Mouse (Mus musculus): ENCODE results near the gene Nop16. TPM values are rescaled to one million over a fixed set of nuclear protein-coding genes. Genes with fewer than 3 reads are reported as not detected.

Gene Nop16
- polyA plus RNA-seq, 1 experiment from 2014 or later: 31.0 TPM

- H3K4me2 ChIP-seq (replicated peaks; ENCODE audit: low read depth, low read length): no peak overlapping the region
- no peak overlapping the region for H3K27ac ChIP-seq (ENCODE audit: low read length)
- ATAC-seq: no peak
Observed at GRCm38 (mm10) chr13:54609301-54609700, 19.4 kb upstream of the Nop16 start.

GRCm38 (mm10) chr13:54608666-54609065 is 18.8 kb upstream of the Nop16 start:
- DNase-seq (ENCODE audit: low spot score) (peak; percentile 20), ATAC-seq (no peak)
- Histone ChIP-seq H3K9ac (replicated peaks; ENCODE audit: low read depth) (no peak overlapping the region), H3K9me3 (ENCODE audit: low read length) (no peaks in the 10 kb centered on the region), H3K4me2 (replicated peaks; ENCODE audit: low read depth, low read length) (no peak overlapping the region; the same call in 1 of the 2 replicates), H3K27me3 (replicated peaks; ENCODE audit: insufficient read depth, low read length) (no peaks in the 10 kb centered on the region), H3K4me1 (ENCODE audit: insufficient read depth, low read depth, low read length) (peaks cover 4% of the 10 kb centered on the region; the same call in 1 of the 2 replicates), H3K4me3 (ENCODE audit: low read depth, low read length) (no peak overlapping the region), H3K27ac (ENCODE audit: low read length) (no peak overlapping the region), H3K36me3 (ENCODE audit: insufficient read depth, low read length) (peaks cover 3% of the 10 kb centered on the region; the same call in 1 of the 2 replicates)
- WGBS: 41% methylated on average over 8 of the region's 8 CpGs
- TF ChIP-seq EP300 (IDR thresholded peaks at IDR 0.05) (no peak), CTCF (IDR thresholded peaks at IDR 0.05) (no peak)

More at GRCm38 (mm10) chr13:54609301-54609700, 19.4 kb upstream of the Nop16 start:
- Histone ChIP-seq H3K9me3 (ENCODE audit: low read length) (no peaks in the 10 kb centered on the region), H3K36me3 (ENCODE audit: insufficient read depth, low read length) (peaks cover 3% of the 10 kb centered on the region; the same call in 1 of the 2 replicates), H3K9ac (replicated peaks; ENCODE audit: low read depth) (no peak overlapping the region), H3K4me1 (ENCODE audit: insufficient read depth, low read depth, low read length) (peaks cover 4% of the 10 kb centered on the region; the same call in 1 of the 2 replicates), H3K27me3 (replicated peaks; ENCODE audit: insufficient read depth, low read length) (no peaks in the 10 kb centered on the region), H3K4me3 (ENCODE audit: low read depth, low read length) (no peak overlapping the region)
- TF ChIP-seq CTCF (IDR thresholded peaks at IDR 0.05): no peak
- TF ChIP-seq EP300 (IDR thresholded peaks at IDR 0.05): no peak
- 44% methylated on average over 1 of the region's 1 CpGs for WGBS
- DNase-seq (ENCODE audit: low spot score): no peak

DNA sequence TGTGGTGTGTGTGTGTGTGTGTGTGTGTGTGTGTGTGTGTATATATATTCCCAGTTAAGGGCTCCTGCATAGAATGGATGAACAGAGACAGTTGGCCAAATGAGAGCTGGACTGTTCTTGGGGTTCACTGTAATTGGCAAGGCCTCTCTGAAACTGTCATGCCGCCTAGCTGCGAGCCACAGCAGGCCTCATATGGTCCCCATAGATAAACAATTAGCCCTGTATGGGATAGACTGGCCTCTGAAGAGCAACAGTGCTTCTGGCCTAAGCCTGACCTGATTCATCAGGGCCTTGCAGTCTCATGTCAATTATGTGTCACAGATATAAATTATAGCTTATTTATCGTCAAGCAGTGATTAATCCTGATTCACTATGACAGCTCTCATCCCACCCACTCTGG is 18.1 kb upstream of the Nop16 start:
- no peak overlapping the region for H3K27ac ChIP-seq (ENCODE audit: low read length)
- H3K4me2 ChIP-seq (replicated peaks; ENCODE audit: low read depth, low read length): no peak overlapping the region
- TF ChIP-seq CTCF (IDR thresholded peaks at IDR 0.05) (no peak), EP300 (IDR thresholded peaks at IDR 0.05) (no peak)
- H3K9me3 ChIP-seq (ENCODE audit: low read length): no peaks in the 10 kb centered on the region
- no peak for DNase-seq (ENCODE audit: low spot score)
- H3K36me3 ChIP-seq (ENCODE audit: insufficient read depth, low read length): peaks cover 3% of the 10 kb centered on the region; the same call in 1 of the 2 replicates
- no peak overlapping the region for H3K4me3 ChIP-seq (ENCODE audit: low read depth, low read length)
- WGBS: 78% methylated on average over 3 of the region's 3 CpGs
- no peaks in the 10 kb centered on the region for H3K27me3 ChIP-seq (replicated peaks; ENCODE audit: insufficient read depth, low read length)
- no peak for ATAC-seq
- H3K4me1 ChIP-seq (ENCODE audit: insufficient read depth, low read depth, low read length): peaks cover 4% of the 10 kb centered on the region; the same call in 1 of the 2 replicates
- no peak overlapping the region for H3K9ac ChIP-seq (replicated peaks; ENCODE audit: low read depth)

- Histone ChIP-seq H3K36me3 (ENCODE audit: insufficient read depth, low read length) (peaks cover 3% of the 10 kb centered on the region; the same call in 1 of the 2 replicates), H3K27ac (ENCODE audit: low read length) (no peak overlapping the region), H3K4me2 (replicated peaks; ENCODE audit: low read depth, low read length) (no peak overlapping the region), H3K9ac (replicated peaks; ENCODE audit: low read depth) (no peak overlapping the region), H3K4me1 (ENCODE audit: insufficient read depth, low read depth, low read length) (peaks cover 4% of the 10 kb centered on the region; the same call in 1 of the 2 replicates), H3K27me3 (replicated peaks; ENCODE audit: insufficient read depth, low read length) (no peaks in the 10 kb centered on the region), H3K4me3 (ENCODE audit: low read depth, low read length) (no peak overlapping the region), H3K9me3 (ENCODE audit: low read length) (no peaks in the 10 kb centered on the region)
- no peak for ATAC-seq
- WGBS: 61% methylated on average over 5 of the region's 5 CpGs
- no peak for DNase-seq (ENCODE audit: low spot score)
- no peak for TF ChIP-seq EP300 (IDR thresholded peaks at IDR 0.05)
- no peak for TF ChIP-seq CTCF (IDR thresholded peaks at IDR 0.05)
Observed at GRCm38 (mm10) chr13:54607204-54607603, 17.3 kb upstream of the Nop16 start.

DNA sequence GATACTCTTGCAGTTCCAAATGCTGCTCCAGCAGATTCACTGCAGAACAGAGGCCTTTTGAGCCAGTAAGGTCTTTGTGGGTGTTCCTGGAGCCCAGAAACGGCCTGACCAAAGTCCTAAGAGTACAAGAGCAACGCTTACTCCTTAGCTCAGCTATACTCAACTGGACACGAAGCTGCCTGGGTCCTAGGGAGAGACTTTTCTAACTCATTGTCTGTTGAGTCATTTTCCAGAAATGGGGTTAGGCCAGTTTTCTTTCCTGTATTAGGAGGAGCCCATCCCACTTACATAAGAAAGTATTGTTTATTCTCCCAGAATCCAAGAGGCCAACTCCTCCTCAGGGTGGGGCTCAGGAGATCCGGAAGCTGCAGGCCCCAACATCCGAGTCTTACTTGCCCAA is 15.5 kb upstream of the Nop16 start:
- ATAC-seq (peak; percentile 72), DNase-seq (ENCODE audit: low spot score) (peak; percentile 73)
- WGBS: 58% methylated on average over 5 of the region's 5 CpGs
- no peaks in the 10 kb centered on the region for H3K9me3 ChIP-seq (ENCODE audit: low read length)
- no peak overlapping the region for H3K4me2 ChIP-seq (replicated peaks; ENCODE audit: low read depth, low read length)
- TF ChIP-seq CTCF (IDR thresholded peaks at IDR 0.05) (no peak), EP300 (IDR thresholded peaks at IDR 0.05) (peak; percentile 68)
- peak overlapping the region; percentile 38 for H3K27ac ChIP-seq (ENCODE audit: low read length)
- H3K4me3 ChIP-seq (ENCODE audit: low read depth, low read length): no peak overlapping the region
- no peaks in the 10 kb centered on the region for H3K27me3 ChIP-seq (replicated peaks; ENCODE audit: insufficient read depth, low read length)
- peaks cover 2% of the 10 kb centered on the region; the same call in 1 of the 2 replicates for H3K4me1 ChIP-seq (ENCODE audit: insufficient read depth, low read depth, low read length)
- peaks cover 6% of the 10 kb centered on the region; the same call in 1 of the 2 replicates for H3K36me3 ChIP-seq (ENCODE audit: insufficient read depth, low read length)
- H3K9ac ChIP-seq (replicated peaks; ENCODE audit: low read depth): no peak overlapping the region

GRCm38 (mm10) chr13:54604221-54604620 is 14.3 kb upstream of the Nop16 start:
- Histone ChIP-seq H3K4me1 (ENCODE audit: insufficient read depth, low read depth, low read length) (no peaks in the 10 kb centered on the region), H3K9ac (replicated peaks; ENCODE audit: low read depth) (no peak overlapping the region), H3K27ac (ENCODE audit: low read length) (no peak overlapping the region), H3K4me3 (ENCODE audit: low read depth, low read length) (no peak overlapping the region), H3K36me3 (ENCODE audit: insufficient read depth, low read length) (peaks cover 6% of the 10 kb centered on the region; the same call in 1 of the 2 replicates), H3K4me2 (replicated peaks; ENCODE audit: low read depth, low read length) (no peak overlapping the region), H3K9me3 (ENCODE audit: low read length) (no peaks in the 10 kb centered on the region), H3K27me3 (replicated peaks; ENCODE audit: insufficient read depth, low read length) (no peaks in the 10 kb centered on the region)
- TF ChIP-seq CTCF (IDR thresholded peaks at IDR 0.05) (no peak), EP300 (IDR thresholded peaks at IDR 0.05) (no peak)
- 74% methylated on average over 4 of the region's 4 CpGs for WGBS
- ATAC-seq (no peak), DNase-seq (ENCODE audit: low spot score) (no peak)

All from lung, postnatal 0 days (tissue).